Mouse (Mus musculus): ENCODE measurements around the gene Eef1akmt4.
"Not testable (repeated sequence)": the region's sequence is repeated elsewhere in the genome, so short reads cannot be mapped to it uniquely, and the experiment has no call there.

Eef1akmt4 gene

GRCm38 (mm10) chr16:20623211-20623610 is 11.8 kb downstream of the Eef1akmt4 start:
- peak; percentile 27 for DNase-seq (ENCODE audit: low spot score)

- DNase-seq (ENCODE audit: low spot score): peak; percentile 26
Measured at GRCm38 (mm10) chr16:20628871-20629391, 17.5 kb downstream of the Eef1akmt4 start.

GRCm38 (mm10) chr16:20629731-20630634 is 18.6 kb downstream of the Eef1akmt4 start, which contains the start of gene Ece2:
TSS of gene Ece2 (plus strand) at chr16:20629828.
- peak; percentile 55 for DNase-seq (ENCODE audit: low spot score)

GRCm38 (mm10) chr16:20637410-20637809 is 26.0 kb downstream of the Eef1akmt4 start:
- DNase-seq (ENCODE audit: low spot score): no peak

- DNase-seq (ENCODE audit: low spot score): no peak
Measured at GRCm38 (mm10) chr16:20638367-20638766, 27.0 kb downstream of the Eef1akmt4 start.

- peak; percentile 57 for DNase-seq (ENCODE audit: low spot score)
Measured at GRCm38 (mm10) chr16:20642161-20642560, 30.8 kb downstream of the Eef1akmt4 start.

- no peak for DNase-seq (ENCODE audit: low spot score)
Measured at GRCm38 (mm10) chr16:20643911-20644310, 32.5 kb downstream of the Eef1akmt4 start.

- DNase-seq (ENCODE audit: low spot score): peak; percentile 94
Measured at GRCm38 (mm10) chr16:20651076-20651946, 39.9 kb downstream of the Eef1akmt4 start, which contains the start of gene Psmd2. TSS of gene Psmd2 (plus strand) at chr16:20651652.

GRCm38 (mm10) chr16:20651947-20652310 is 40.5 kb downstream of the Eef1akmt4 start:
- DNase-seq (ENCODE audit: low spot score): no peak

GRCm38 (mm10) chr16:20653315-20653714 is 41.9 kb downstream of the Eef1akmt4 start:
- DNase-seq (ENCODE audit: low spot score): no peak

- no peak for DNase-seq (ENCODE audit: low spot score)
Measured at GRCm38 (mm10) chr16:20657661-20658060, 46.3 kb downstream of the Eef1akmt4 start.

- not testable (repeated sequence) for DNase-seq (ENCODE audit: low spot score)
Measured at GRCm38 (mm10) chr16:20668013-20668412, 56.6 kb downstream of the Eef1akmt4 start, which contains the start of gene Eif4g1. TSS of gene Eif4g1 (plus strand) at chr16:20668313.

Data from MN1 (cell line).